Mouse (Mus musculus) limb, embryonic 14.5 days (tissue): ENCODE measurements around the gene Recql5. TPM values are rescaled to one million over a fixed set of nuclear protein-coding genes. Genes with fewer than 3 reads are reported as not detected.

Source experiments
- ATAC-seq: fragments of 200-750 bp; cut with Nextera tagmentation; 2 replicates; pipeline ENCODE4 v1.8.0; 2017; ENCODE audit warnings: low read depth, moderate number of reproducible peaks, moderate TSS enrichment; ENCODE audit not compliant: low FRiP score
- DNase-seq: peaks from one replicate; pipeline ENCODE4 v3.0.0-alpha.2; 2015; ENCODE audit warnings: low spot score
- H3K27ac ChIP-seq: fragments of 300-500 bp; sonication (generic); replicated peaks from 2 replicates; pipeline ENCODE4 v1.5.1; 2014; ENCODE audit warnings: low read depth, mild to moderate bottlenecking, low read length, moderate library complexity, mixed read lengths
- H3K27me3 ChIP-seq: fragments of 300-500 bp; sonication (generic); 2 replicates; pipeline ENCODE4 v1.6.1; 2014; ENCODE audit warnings: low read length, mixed read lengths; ENCODE audit not compliant: control insufficient read depth, insufficient read depth
- H3K36me3 ChIP-seq: fragments of 300-500 bp; sonication (generic); 2 replicates; pipeline ENCODE4 v1.6.1; 2014; ENCODE audit warnings: mild to moderate bottlenecking, low read length, moderate library complexity, mixed read lengths; ENCODE audit not compliant: control insufficient read depth, insufficient read depth
- H3K4me1 ChIP-seq: fragments of 300-500 bp; sonication (generic); 2 replicates; pipeline ENCODE4 v1.6.1; 2014; ENCODE audit warnings: antibody characterized with exemption, low read length, mixed read lengths; ENCODE audit not compliant: control insufficient read depth, insufficient read depth
- H3K4me2 ChIP-seq: fragments of 300-500 bp; sonication (generic); replicated peaks from 2 replicates; pipeline ENCODE4 v1.6.1; 2014; ENCODE audit warnings: low read depth, mild to moderate bottlenecking, low read length, moderate library complexity; ENCODE audit not compliant: severe bottlenecking
- H3K4me3 ChIP-seq: fragments of 300-500 bp; sonication (generic); replicated peaks from 2 replicates; pipeline ENCODE4 v1.5.1; 2014; ENCODE audit warnings: low read length
- H3K9ac ChIP-seq: fragments of 300-500 bp; sonication (generic); 2 replicates; pipeline ENCODE4 v1.6.1; 2014; ENCODE audit warnings: mild to moderate bottlenecking, low read depth, low read length, moderate library complexity; ENCODE audit not compliant: severe bottlenecking
- H3K9me3 ChIP-seq: fragments of 300-500 bp; sonication (generic); 2 replicates; pipeline ENCODE4 v1.6.1; 2016; ENCODE audit warnings: low read length; ENCODE audit not compliant: control insufficient read depth
- POLR2A ChIP-seq: fragments of 200-500 bp; IDR thresholded peaks from 2 replicates; pipeline ENCODE4 v1.8.0; 2012; ENCODE audit warnings: inconsistent platforms, mild to moderate bottlenecking, moderate library complexity, borderline replicate concordance; ENCODE audit not compliant: insufficient read depth, insufficient read length; ENCODE audit errors: extremely low read depth
- WGBS: fragments of 180-500 bp; shearing (Covaris S2); extraction: QIAGEN DNeasy Blood & Tissue Kit; methylation state at CpG from one replicate; pipeline ENCODE4 v1.1.7; 2014; 5-methylcytosine and 5-hydroxymethylcytosine counted together
- polyA plus RNA-seq, 2 experiments: library from polyadenylated mRNA; depleted of rRNA in 1 of 2; stranded (reverse) in 1 of 2; unstranded in 1 of 2; fragments of >200 nt; fragmentation: Nextera tagmentation in 1 of 2; extraction: Ambion mirVana in 1 of 2; gene quantifications; 2 replicates each; pipeline versions ENCODE4 v1.2.1 to v1.2.3; 2012 to 2014

The Recql5 gene
- polyA plus RNA-seq, 2 experiments, result 16.1 to 27.9 TPM

DNA sequence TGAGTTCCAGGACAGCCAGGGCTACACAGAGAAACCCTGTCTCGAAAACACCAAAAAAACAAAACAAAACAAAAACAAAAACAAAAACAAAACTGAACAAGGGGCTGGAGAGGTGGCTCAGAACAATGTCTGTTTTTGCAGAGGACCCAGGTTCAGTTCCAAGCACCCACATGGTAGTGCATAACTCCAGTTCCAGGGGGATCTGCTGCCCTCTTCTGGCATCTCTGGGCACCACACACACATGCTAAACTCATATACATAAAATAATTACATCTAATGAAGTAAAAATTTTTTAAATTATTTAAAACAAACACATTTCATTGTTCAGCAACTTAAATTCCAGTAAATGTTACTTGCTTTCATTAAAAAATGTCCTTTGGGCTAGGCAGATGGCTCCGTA lies 87.5 kb downstream of the Recql5 start:
- no peaks in the 10 kb centered on the region for H3K9me3 ChIP-seq
- no peak for DNase-seq
- no peak for TF ChIP-seq POLR2A
- no peaks in the 10 kb centered on the region for H3K27me3 ChIP-seq
- peaks cover 7% of the 10 kb centered on the region; the same call in 1 of the 2 replicates for H3K4me1 ChIP-seq
- no peak for ATAC-seq
- H3K9ac ChIP-seq, result no peak overlapping the region
- H3K27ac ChIP-seq, result no peak overlapping the region
- H3K36me3 ChIP-seq, result peaks cover 1% of the 10 kb centered on the region; the same call in 1 of the 2 replicates
- H3K4me3 ChIP-seq, result no peak overlapping the region
- 86% methylated on average over 2 of the region's 2 CpGs for WGBS
- H3K4me2 ChIP-seq, result no peak overlapping the region

GRCm38 (mm10) chr11:115844240-115844639 lies 89.0 kb downstream of the Recql5 start:
- WGBS, result 78% methylated on average over 8 of the region's 8 CpGs
- ATAC-seq, result no peak
- no peak for DNase-seq
- no peaks in the 10 kb centered on the region for H3K9me3 ChIP-seq
- H3K27ac ChIP-seq, result no peak overlapping the region
- H3K4me3 ChIP-seq, result no peak overlapping the region
- no peak for TF ChIP-seq POLR2A
- H3K27me3 ChIP-seq, result no peaks in the 10 kb centered on the region
- H3K36me3 ChIP-seq, result no peaks in the 10 kb centered on the region; the same call in 1 of the 2 replicates
- H3K4me2 ChIP-seq, result no peak overlapping the region
- H3K9ac ChIP-seq, result no peak overlapping the region
- H3K4me1 ChIP-seq, result peaks cover 8% of the 10 kb centered on the region; the same call in 1 of the 2 replicates

DNA sequence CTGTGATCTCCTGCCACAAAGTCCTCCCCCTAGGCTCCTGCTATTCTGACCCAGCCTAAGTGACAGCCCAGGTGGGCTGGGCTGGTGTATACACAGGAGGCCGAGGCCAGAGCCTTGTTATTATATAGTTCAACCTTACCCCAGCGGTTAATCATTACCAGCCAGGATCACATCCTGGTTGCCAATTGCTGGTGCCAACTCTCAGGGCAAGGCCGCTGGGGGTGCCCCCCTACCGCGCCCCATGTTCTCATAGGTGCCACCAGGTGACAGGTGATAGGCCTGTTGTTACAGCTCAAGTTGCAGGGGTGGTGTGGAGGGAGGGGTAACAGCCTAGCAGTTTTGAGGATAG lies 89.4 kb downstream of the Recql5 start:
- no peak for TF ChIP-seq POLR2A
- no peak overlapping the region for H3K9ac ChIP-seq
- H3K4me1 ChIP-seq, result peaks cover 11% of the 10 kb centered on the region; the same call in 1 of the 2 replicates
- no peak overlapping the region for H3K4me3 ChIP-seq
- no peak overlapping the region for H3K27ac ChIP-seq
- H3K36me3 ChIP-seq, result no peaks in the 10 kb centered on the region; the same call in 1 of the 2 replicates
- ATAC-seq (no peak), DNase-seq (no peak)
- H3K9me3 ChIP-seq, result no peaks in the 10 kb centered on the region
- no peak overlapping the region for H3K4me2 ChIP-seq
- WGBS, result 79% methylated on average over 5 of the region's 5 CpGs
- H3K27me3 ChIP-seq, result no peaks in the 10 kb centered on the region

- no peak for ATAC-seq
These were observed 90.0 kb downstream of the Recql5 start for GRCm38 (mm10) chr11:115843141-115843890.

More at GRCm38 (mm10) chr11:115843141-115843890, 90.0 kb downstream of the Recql5 start:
- DNase-seq, result no peak
- Histone ChIP-seq H3K27me3 (no peaks in the 10 kb centered on the region), H3K4me2 (no peak overlapping the region), H3K36me3 (no peaks in the 10 kb centered on the region; the same call in 1 of the 2 replicates), H3K4me3 (no peak overlapping the region), H3K9me3 (no peaks in the 10 kb centered on the region), H3K27ac (no peak overlapping the region), H3K9ac (no peak overlapping the region), H3K4me1 (peaks cover 15% of the 10 kb centered on the region; the same call in 1 of the 2 replicates)
- 78% methylated on average over 11 of the region's 14 CpGs for WGBS
- TF ChIP-seq POLR2A, result no peak

Other genes starting within 250 kb of the Recql5 start
- 61.5 and 62.7 TPM in 2 replicates for gene Grb2, start 224.9 kb downstream of the Recql5 start, polyA plus RNA-seq (2012; rRNA removed)
- gene Grb2, start 224.9 kb downstream of the Recql5 start, polyA plus RNA-seq (2014; fragmentation: Nextera tagmentation; extraction: Ambion mirVana), result 53.8 and 58.0 TPM in 2 replicates
- gene Tmem94, start 168.0 kb downstream of the Recql5 start, polyA plus RNA-seq (2012; rRNA removed), result 46.8 and 68.8 TPM in 2 replicates
- 17.9 and 18.8 TPM in 2 replicates for gene Tmem94, start 168.0 kb downstream of the Recql5 start, polyA plus RNA-seq (2014; fragmentation: Nextera tagmentation; extraction: Ambion mirVana)
- 34.6 and 44.7 TPM in 2 replicates for gene Caskin2, start 119.8 kb downstream of the Recql5 start, polyA plus RNA-seq (2012; rRNA removed)
- gene Caskin2, start 119.8 kb downstream of the Recql5 start, polyA plus RNA-seq (2014; fragmentation: Nextera tagmentation; extraction: Ambion mirVana), result 17.3 and 21.2 TPM in 2 replicates
- 32.6 and 40.0 TPM in 2 replicates for gene Tsen54, start 118.8 kb downstream of the Recql5 start, polyA plus RNA-seq (2012; rRNA removed)
- gene Tsen54, start 118.8 kb downstream of the Recql5 start, polyA plus RNA-seq (2014; fragmentation: Nextera tagmentation; extraction: Ambion mirVana), result 28.1 and 30.2 TPM in 2 replicates
- gene Llgl2, start 109.4 kb downstream of the Recql5 start, polyA plus RNA-seq (2012; rRNA removed), result 11.2 and 12.6 TPM in 2 replicates
- 12.3 and 13.3 TPM in 2 replicates for gene Llgl2, start 109.4 kb downstream of the Recql5 start, polyA plus RNA-seq (2014; fragmentation: Nextera tagmentation; extraction: Ambion mirVana)
- 0.55 and 1.3 TPM in 2 replicates for gene Myo15b, start 75.1 kb downstream of the Recql5 start, polyA plus RNA-seq (2012; rRNA removed)
- gene Myo15b, start 75.1 kb downstream of the Recql5 start, polyA plus RNA-seq (2014; fragmentation: Nextera tagmentation; extraction: Ambion mirVana), result 0.54 and 0.56 TPM in 2 replicates
- 9.8 and 10.5 TPM in 2 replicates for gene Smim5, start 33.5 kb downstream of the Recql5 start, polyA plus RNA-seq (2012; rRNA removed)
- 16.0 and 17.5 TPM in 2 replicates for gene Smim5, start 33.5 kb downstream of the Recql5 start, polyA plus RNA-seq (2014; fragmentation: Nextera tagmentation; extraction: Ambion mirVana)
- 0.52 and 0.77 TPM in 2 replicates for gene Smim6, start 21.5 kb downstream of the Recql5 start, polyA plus RNA-seq (2012; rRNA removed)
- gene Smim6, start 21.5 kb downstream of the Recql5 start, polyA plus RNA-seq (2014; fragmentation: Nextera tagmentation; extraction: Ambion mirVana), result 0.83 and 0.89 TPM in 2 replicates
- gene Sap30bp, start 195 bp downstream of the Recql5 start, polyA plus RNA-seq (2012; rRNA removed), result 35.6 and 52.6 TPM in 2 replicates
- 36.6 and 36.9 TPM in 2 replicates for gene Sap30bp, start 195 bp downstream of the Recql5 start, polyA plus RNA-seq (2014; fragmentation: Nextera tagmentation; extraction: Ambion mirVana)
- gene Itgb4, start 41.2 kb upstream of the Recql5 start, polyA plus RNA-seq (2012; rRNA removed), result 11.3 and 11.6 TPM in 2 replicates
- 12.5 TPM in 2 replicates for gene Itgb4, start 41.2 kb upstream of the Recql5 start, polyA plus RNA-seq (2014; fragmentation: Nextera tagmentation; extraction: Ambion mirVana)
- gene Galk1, start 79.2 kb upstream of the Recql5 start, polyA plus RNA-seq (2012; rRNA removed), result 115 and 139 TPM in 2 replicates
- 162 and 164 TPM in 2 replicates for gene Galk1, start 79.2 kb upstream of the Recql5 start, polyA plus RNA-seq (2014; fragmentation: Nextera tagmentation; extraction: Ambion mirVana)
- gene H3f3b, start 94.5 kb upstream of the Recql5 start, polyA plus RNA-seq (2012; rRNA removed), result 871 and 951 TPM in 2 replicates
- gene H3f3b, start 94.5 kb upstream of the Recql5 start, polyA plus RNA-seq (2014; fragmentation: Nextera tagmentation; extraction: Ambion mirVana), result 1,919 and 2,014 TPM in 2 replicates
- 80.3 and 99.4 TPM in 2 replicates for gene Unk, start 96.8 kb upstream of the Recql5 start, polyA plus RNA-seq (2012; rRNA removed)
- 33.1 and 39.2 TPM in 2 replicates for gene Unk, start 96.8 kb upstream of the Recql5 start, polyA plus RNA-seq (2014; fragmentation: Nextera tagmentation; extraction: Ambion mirVana)
- 4.1 and 4.3 TPM in 2 replicates for gene Unc13d, start 144.5 kb upstream of the Recql5 start, polyA plus RNA-seq (2012; rRNA removed)
- gene Unc13d, start 144.5 kb upstream of the Recql5 start, polyA plus RNA-seq (2014; fragmentation: Nextera tagmentation; extraction: Ambion mirVana), result 3.4 and 3.8 TPM in 2 replicates
- 58.6 and 76.2 TPM in 2 replicates for gene Wbp2, start 153.5 kb upstream of the Recql5 start, polyA plus RNA-seq (2012; rRNA removed)
- 56.8 and 57.7 TPM in 2 replicates for gene Wbp2, start 153.5 kb upstream of the Recql5 start, polyA plus RNA-seq (2014; fragmentation: Nextera tagmentation; extraction: Ambion mirVana)
- gene Trim47, start 193.7 kb upstream of the Recql5 start, polyA plus RNA-seq (2012; rRNA removed), result 25.5 and 35.2 TPM in 2 replicates
- 25.1 and 28.5 TPM in 2 replicates for gene Trim47, start 193.7 kb upstream of the Recql5 start, polyA plus RNA-seq (2014; fragmentation: Nextera tagmentation; extraction: Ambion mirVana)
- gene Trim65, start 197.7 kb upstream of the Recql5 start, polyA plus RNA-seq (2012; rRNA removed), result 4.9 and 6.2 TPM in 2 replicates
- gene Trim65, start 197.7 kb upstream of the Recql5 start, polyA plus RNA-seq (2014; fragmentation: Nextera tagmentation; extraction: Ambion mirVana), result 3.1 and 4.1 TPM in 2 replicates
- 52.6 and 56.4 TPM in 2 replicates for gene Mrpl38, start 205.4 kb upstream of the Recql5 start, polyA plus RNA-seq (2012; rRNA removed)
- gene Mrpl38, start 205.4 kb upstream of the Recql5 start, polyA plus RNA-seq (2014; fragmentation: Nextera tagmentation; extraction: Ambion mirVana), result 85.8 and 86.5 TPM in 2 replicates
- gene Fbf1, start 234.7 kb upstream of the Recql5 start, polyA plus RNA-seq (2012; rRNA removed), result 77.7 and 82.6 TPM in 2 replicates
- gene Fbf1, start 234.7 kb upstream of the Recql5 start, polyA plus RNA-seq (2014; fragmentation: Nextera tagmentation; extraction: Ambion mirVana), result 26.4 and 34.8 TPM in 2 replicates